Mouse (Mus musculus) lung, embryonic 15.5 days (tissue): ENCODE measurements at regions not wholly inside any gene's neighbourhood (a gene's known extent, or its start where the extent isn't known, plus 50 kb on each side); places are given as distances from the start of the nearest gene placed in this dataset.

Source experiments
- ATAC-seq: fragments of 200-750 bp; cut with Nextera tagmentation; 2 replicates; pipeline ENCODE4 v1.8.0; 2017; ENCODE audit warnings: moderate number of reproducible peaks, borderline replicate concordance; ENCODE audit not compliant: low FRiP score, low TSS enrichment; ENCODE audit errors: extremely low read depth
- H3K27ac ChIP-seq: fragments of 300-500 bp; sonication (generic); 2 replicates; pipeline ENCODE4 v1.5.1; 2015; ENCODE audit warnings: moderate library complexity, mild to moderate bottlenecking, inconsistent platforms
- H3K27me3 ChIP-seq: fragments of 300-500 bp; sonication (generic); 2 replicates; pipeline ENCODE4 v1.6.1; 2015; ENCODE audit warnings: inconsistent platforms
- H3K36me3 ChIP-seq: fragments of 300-500 bp; sonication (generic); 2 replicates; pipeline ENCODE4 v1.6.1; 2015; ENCODE audit warnings: inconsistent platforms
- H3K4me1 ChIP-seq: fragments of 300-500 bp; sonication (generic); 2 replicates; pipeline ENCODE4 v1.6.1; 2015; ENCODE audit warnings: inconsistent platforms
- H3K4me2 ChIP-seq: fragments of 300-500 bp; sonication (generic); 2 replicates; pipeline ENCODE4 v1.6.1; 2015; ENCODE audit warnings: inconsistent platforms, mild to moderate bottlenecking, moderate library complexity
- H3K4me3 ChIP-seq: fragments of 300-500 bp; sonication (generic); 2 replicates; pipeline ENCODE4 v1.5.1; 2015; ENCODE audit warnings: mild to moderate bottlenecking, inconsistent platforms
- H3K9ac ChIP-seq: fragments of 300-500 bp; sonication (generic); 2 replicates; pipeline ENCODE4 v1.6.1; 2015; ENCODE audit warnings: inconsistent platforms
- H3K9me3 ChIP-seq: fragments of 300-500 bp; sonication (generic); 2 replicates; pipeline ENCODE4 v1.6.1; 2016; ENCODE audit warnings: inconsistent platforms
- WGBS: fragments of 180-500 bp; shearing (Covaris S2); methylation state at CpG from one replicate; pipeline ENCODE4 v1.1.7; 2015; 5-methylcytosine and 5-hydroxymethylcytosine counted together

DNA sequence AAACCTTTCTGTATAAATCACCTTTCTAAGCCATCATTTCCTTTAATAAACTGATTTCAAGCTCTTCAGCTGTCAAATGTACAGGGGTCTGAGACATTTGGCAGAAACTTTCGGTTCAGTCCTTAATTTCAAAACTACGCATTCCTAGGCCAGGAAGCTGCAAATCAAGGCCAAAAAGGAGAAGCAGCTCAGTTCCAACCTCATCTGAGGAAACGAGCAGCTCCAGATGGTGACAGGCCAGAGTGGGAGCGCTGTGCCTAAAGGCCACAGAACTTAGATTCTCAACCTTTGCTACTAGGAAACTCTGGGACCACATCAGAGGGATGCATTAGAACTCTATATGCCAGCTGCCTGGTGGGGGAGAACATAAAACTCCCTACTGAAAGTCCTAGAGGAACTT lies 150.6 kb downstream of the Ahr start:
- Histone ChIP-seq H3K4me1 (peaks cover 5% of the 10 kb centered on the region; the same call in 1 of the 2 replicates), H3K9me3 (no peaks in the 10 kb centered on the region), H3K36me3 (no peaks in the 10 kb centered on the region), H3K27ac (no peak overlapping the region), H3K27me3 (no peaks in the 10 kb centered on the region), H3K4me3 (no peak overlapping the region), H3K4me2 (no peak overlapping the region), H3K9ac (no peak overlapping the region)
- 55% methylated on average over 4 of the region's 4 CpGs for WGBS
- no peak for ATAC-seq

DNA sequence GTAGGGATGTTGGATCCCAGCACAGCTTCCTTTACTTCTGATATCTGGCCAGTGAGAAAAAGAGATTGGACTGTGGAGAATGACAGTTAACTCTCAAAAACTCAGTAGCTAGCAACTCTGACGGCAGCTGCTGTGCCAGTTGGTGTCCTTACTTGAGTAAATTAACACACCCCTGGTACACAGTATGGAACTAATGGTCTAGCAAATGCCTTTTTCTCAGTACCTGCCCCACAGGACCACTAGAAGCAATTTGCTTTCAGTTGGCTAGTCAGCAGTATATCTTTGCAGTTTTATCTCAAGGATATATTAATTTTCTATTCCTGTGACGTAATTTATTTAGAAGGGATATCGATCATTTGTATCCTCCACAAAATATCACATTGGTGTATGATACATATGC lies 157.6 kb downstream of the Ahr start:
- no peaks in the 10 kb centered on the region for H3K9me3 ChIP-seq
- 78% methylated on average over 3 of the region's 3 CpGs for WGBS

DNA sequence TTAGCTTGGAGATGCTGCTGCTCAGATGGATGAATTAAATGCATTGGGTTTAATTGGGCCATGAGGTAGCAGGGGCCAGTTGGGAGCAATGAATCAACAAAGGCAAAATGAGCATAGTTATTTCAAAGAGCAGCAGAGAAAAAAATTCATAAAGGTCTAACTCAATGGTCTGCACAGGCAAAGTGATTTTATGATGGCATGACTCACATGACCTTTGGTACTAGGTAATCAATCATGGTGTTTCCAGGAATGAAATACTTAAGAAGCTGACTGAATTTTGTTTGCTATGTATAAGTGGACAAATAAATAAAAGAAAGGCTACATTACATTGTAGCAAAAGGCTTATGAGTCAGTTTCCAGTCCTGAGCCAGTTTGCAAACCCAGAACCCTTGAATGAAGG lies 158.5 kb downstream of the Ahr start:
- no peak for ATAC-seq
- no peak overlapping the region for H3K4me2 ChIP-seq

More for the DNA sequence above, 157.6 kb downstream of the Ahr start:
- Histone ChIP-seq H3K4me3 (no peak overlapping the region), H3K4me2 (no peak overlapping the region), H3K9ac (no peak overlapping the region), H3K36me3 (no peaks in the 10 kb centered on the region), H3K4me1 (no peaks in the 10 kb centered on the region), H3K27me3 (no peaks in the 10 kb centered on the region), H3K27ac (no peak overlapping the region)
- ATAC-seq: no peak

DNA sequence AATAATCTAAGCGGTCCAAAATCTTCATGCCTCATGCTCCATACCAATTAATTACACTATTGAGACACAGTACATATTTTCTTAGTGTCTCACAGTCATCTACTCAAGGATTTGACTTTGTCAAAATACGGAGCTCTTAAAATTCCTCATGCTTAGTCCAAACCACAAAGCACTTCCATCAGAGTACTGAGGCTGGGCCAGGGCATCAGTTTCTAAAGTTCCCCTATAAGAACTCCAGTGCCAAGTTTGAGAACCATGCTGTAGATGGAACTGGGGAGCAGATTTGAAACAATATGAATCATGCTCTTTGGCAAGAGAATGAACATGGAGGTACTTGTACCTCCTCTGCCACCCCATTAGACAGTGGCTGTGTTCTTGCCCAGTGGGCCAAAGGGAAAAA lies 176.9 kb downstream of the Ahr start:
- Histone ChIP-seq H3K4me2 (no peak overlapping the region), H3K4me3 (no peak overlapping the region), H3K9ac (no peak overlapping the region), H3K4me1 (0 out of 2 replicates have a peak, but pooled peaks cover 2% of the 10 kb centered on the region), H3K9me3 (no peaks in the 10 kb centered on the region), H3K27ac (no peak overlapping the region), H3K36me3 (no peaks in the 10 kb centered on the region), H3K27me3 (no peaks in the 10 kb centered on the region)
- WGBS: 85% methylated on average over 2 of the region's 2 CpGs
- ATAC-seq: no peak

More for the DNA sequence above, 158.5 kb downstream of the Ahr start:
- no peak overlapping the region for H3K4me3 ChIP-seq
- no peak overlapping the region for H3K27ac ChIP-seq
- no peaks in the 10 kb centered on the region for H3K9me3 ChIP-seq
- no peaks in the 10 kb centered on the region for H3K36me3 ChIP-seq
- no peak overlapping the region for H3K9ac ChIP-seq
- H3K4me1 ChIP-seq: no peaks in the 10 kb centered on the region
- no peaks in the 10 kb centered on the region for H3K27me3 ChIP-seq

DNA sequence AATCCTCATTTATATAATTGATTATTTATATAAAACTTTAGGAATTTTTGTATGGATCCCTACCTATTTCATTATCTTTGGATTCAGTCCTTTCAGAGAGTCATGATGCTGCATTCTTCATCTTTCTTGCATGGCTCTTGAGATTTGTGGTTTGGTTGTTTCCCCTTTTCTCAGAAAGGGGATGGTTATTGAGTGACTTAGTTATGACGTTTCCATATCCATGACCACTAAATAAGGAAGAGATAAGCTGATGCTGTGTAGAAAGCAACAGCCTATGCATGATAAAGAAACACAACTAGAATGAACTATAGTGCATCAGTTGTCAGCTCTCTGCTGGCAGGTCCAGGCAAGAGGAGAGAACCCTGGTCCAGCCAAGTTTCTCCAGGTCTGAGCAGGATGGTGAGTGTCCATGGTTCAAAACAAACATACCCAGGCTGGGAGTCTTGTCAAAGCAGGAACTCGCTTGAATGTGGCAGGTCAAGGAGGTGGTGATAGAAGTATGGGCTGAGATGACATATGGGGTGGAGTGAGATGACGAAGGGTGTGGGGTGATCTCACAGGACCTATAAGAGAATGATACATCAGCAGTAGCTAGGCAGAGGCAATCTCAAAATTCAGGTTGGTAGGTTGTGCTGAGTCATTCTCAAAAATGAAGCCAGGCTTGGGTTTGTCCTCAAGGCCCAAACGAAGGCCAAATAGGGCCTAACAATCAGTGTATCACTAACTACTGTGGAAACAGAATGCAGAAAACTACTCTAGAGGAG lies 196.5 kb downstream of the Ahr start:
- Histone ChIP-seq H3K36me3 (no peaks in the 10 kb centered on the region), H3K9me3 (no peaks in the 10 kb centered on the region), H3K4me2 (no peak overlapping the region), H3K4me3 (no peak overlapping the region), H3K27me3 (no peaks in the 10 kb centered on the region), H3K4me1 (no peaks in the 10 kb centered on the region), H3K9ac (no peak overlapping the region), H3K27ac (no peak overlapping the region)
- ATAC-seq: no peak
- WGBS: 67% methylated on average over 4 of the region's 4 CpGs

DNA sequence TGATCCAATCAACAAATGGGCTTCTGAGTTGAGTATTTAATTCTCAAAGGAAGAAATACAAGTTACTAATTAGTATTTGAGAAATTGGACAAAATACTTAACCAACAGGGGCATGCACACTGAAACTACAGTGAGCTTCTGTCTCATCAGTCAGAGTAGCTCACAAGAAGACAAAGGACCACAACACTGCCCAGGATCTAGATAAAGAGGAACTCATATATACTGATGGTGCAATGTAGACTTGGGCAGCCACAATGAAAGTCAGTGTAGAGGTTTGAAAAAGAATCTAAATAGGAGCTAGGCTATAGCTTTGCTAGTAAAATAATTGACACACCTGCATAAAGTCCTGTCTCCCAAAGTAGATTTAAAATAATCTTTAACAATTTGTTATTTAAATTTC lies 198.5 kb downstream of the Ahr start:
- ATAC-seq: no peak
- no peaks in the 10 kb centered on the region for H3K36me3 ChIP-seq
- no peaks in the 10 kb centered on the region for H3K9me3 ChIP-seq
- no peak overlapping the region for H3K9ac ChIP-seq
- no peaks in the 10 kb centered on the region for H3K4me1 ChIP-seq
- no peak overlapping the region for H3K4me2 ChIP-seq
- no peaks in the 10 kb centered on the region for H3K27me3 ChIP-seq
- H3K27ac ChIP-seq: no peak overlapping the region
- no peak overlapping the region for H3K4me3 ChIP-seq

DNA sequence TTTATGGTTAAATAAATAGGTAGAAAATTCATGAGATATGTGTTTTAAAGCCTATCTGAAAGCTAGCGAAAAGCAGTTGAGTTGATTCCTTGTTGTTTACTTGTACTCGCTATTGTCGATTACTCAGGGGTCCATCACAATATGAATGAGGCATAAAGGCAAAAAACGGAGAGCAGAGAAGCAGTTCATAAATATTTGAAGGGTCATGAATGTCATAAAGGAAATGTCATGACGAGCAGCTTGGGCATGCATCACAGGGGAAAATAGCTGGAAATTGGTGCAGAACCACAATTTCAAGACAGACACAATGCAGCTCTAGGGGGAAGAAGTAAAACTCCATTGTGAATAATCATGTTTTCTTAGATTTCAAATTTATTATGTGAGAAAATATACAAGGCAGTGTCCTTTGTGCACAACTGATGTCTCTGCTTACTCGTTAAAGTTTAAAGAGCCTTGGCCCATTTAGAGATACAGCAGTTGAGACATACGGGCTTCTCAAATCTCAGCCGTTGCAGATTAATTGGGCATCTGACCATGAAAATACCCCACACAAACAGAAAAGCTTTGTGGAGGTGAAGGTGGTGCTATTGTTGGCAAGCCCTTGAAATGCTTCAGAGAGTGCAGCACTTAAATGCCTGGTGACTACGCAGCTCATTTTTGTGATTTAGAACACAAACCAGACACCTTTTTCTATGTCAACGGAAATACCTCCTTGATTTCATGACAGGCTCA lies 200.3 kb downstream of the Ahr start:
- H3K27me3 ChIP-seq: no peaks in the 10 kb centered on the region
- H3K9ac ChIP-seq: no peak overlapping the region
- H3K4me2 ChIP-seq: no peak overlapping the region
- no peaks in the 10 kb centered on the region for H3K9me3 ChIP-seq
- ATAC-seq: no peak
- 58% methylated on average over 10 of the region's 10 CpGs for WGBS
- no peak overlapping the region for H3K27ac ChIP-seq
- H3K36me3 ChIP-seq: no peaks in the 10 kb centered on the region
- no peak overlapping the region for H3K4me3 ChIP-seq
- no peaks in the 10 kb centered on the region for H3K4me1 ChIP-seq

DNA sequence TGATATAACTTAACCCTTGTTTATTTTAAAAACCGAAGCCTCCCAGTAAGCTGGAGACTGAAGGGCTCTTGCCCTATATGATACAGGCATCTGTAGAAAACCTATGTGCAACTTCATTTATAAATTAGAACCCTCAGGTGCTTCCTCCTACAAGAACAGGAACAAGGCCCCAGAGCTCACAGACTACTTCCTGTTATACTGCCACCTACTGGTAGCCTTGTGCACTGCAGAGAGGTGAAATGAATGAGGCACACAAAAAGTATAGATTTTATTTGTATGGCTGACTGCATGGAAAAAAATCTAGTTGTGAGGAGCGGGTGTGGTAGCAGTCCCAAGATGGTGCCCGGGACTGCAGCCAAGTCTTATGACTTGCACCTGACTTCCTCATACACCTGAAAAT lies 203.5 kb downstream of the Ahr start:
- Histone ChIP-seq H3K27me3 (no peaks in the 10 kb centered on the region), H3K27ac (no peak overlapping the region), H3K9ac (no peak overlapping the region), H3K9me3 (no peaks in the 10 kb centered on the region), H3K4me1 (no peaks in the 10 kb centered on the region), H3K4me2 (no peak overlapping the region), H3K36me3 (no peaks in the 10 kb centered on the region), H3K4me3 (no peak overlapping the region)
- ATAC-seq: no peak
- WGBS: 92% methylated on average over 3 of the region's 3 CpGs

DNA sequence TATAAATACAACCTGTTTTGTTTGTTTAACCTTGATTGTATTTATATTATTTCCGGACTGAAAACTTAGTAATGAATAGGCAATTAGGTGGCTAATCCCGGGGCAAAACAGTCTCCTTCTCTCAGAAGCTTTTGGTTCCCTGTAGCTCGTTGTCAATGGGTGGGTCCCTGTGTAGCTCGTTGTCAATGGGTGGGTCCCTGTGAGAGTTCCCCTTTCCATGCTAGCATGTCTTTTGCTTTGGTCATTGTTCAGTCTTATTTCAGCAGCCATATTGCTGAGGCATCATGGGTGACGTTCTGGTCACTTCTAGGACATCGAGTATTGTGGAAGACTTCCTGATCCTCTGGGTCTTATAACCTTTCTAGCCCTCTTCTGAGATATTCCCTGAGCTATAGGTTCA lies 205.1 kb downstream of the Ahr start:
- no peak for ATAC-seq
- no peak overlapping the region for H3K9ac ChIP-seq
- WGBS: 68% methylated on average over 6 of the region's 6 CpGs

DNA sequence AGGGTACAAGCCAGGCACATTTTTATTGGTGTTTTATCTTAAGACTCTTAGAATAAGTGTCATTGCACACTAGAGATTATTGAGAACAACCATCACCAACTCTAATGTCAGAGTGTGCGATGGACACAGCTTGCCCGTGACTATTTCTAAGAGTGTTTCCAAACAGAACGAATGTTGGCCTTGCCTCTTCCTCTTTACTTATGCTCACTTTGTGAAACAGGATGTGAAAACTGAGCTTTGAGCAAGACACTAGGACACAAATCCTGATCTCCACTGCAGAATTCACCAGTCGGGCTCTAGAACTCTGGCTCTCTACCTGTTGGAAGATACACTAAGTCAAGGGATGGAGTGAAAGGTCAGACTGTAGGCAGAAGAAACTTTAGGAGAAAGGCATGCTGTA lies 215.3 kb downstream of the Ahr start:
- Histone ChIP-seq H3K4me1 (no peaks in the 10 kb centered on the region), H3K4me3 (no peak overlapping the region), H3K27ac (no peak overlapping the region), H3K9ac (no peak overlapping the region), H3K4me2 (no peak overlapping the region), H3K27me3 (no peaks in the 10 kb centered on the region), H3K36me3 (no peaks in the 10 kb centered on the region), H3K9me3 (no peaks in the 10 kb centered on the region)
- 83% methylated on average over 4 of the region's 4 CpGs for WGBS
- no peak for ATAC-seq

More for the DNA sequence above, 205.1 kb downstream of the Ahr start:
- Histone ChIP-seq H3K4me1 (no peaks in the 10 kb centered on the region), H3K27me3 (no peaks in the 10 kb centered on the region), H3K9me3 (no peaks in the 10 kb centered on the region), H3K4me2 (no peak overlapping the region), H3K36me3 (no peaks in the 10 kb centered on the region), H3K27ac (no peak overlapping the region), H3K4me3 (no peak overlapping the region)

DNA sequence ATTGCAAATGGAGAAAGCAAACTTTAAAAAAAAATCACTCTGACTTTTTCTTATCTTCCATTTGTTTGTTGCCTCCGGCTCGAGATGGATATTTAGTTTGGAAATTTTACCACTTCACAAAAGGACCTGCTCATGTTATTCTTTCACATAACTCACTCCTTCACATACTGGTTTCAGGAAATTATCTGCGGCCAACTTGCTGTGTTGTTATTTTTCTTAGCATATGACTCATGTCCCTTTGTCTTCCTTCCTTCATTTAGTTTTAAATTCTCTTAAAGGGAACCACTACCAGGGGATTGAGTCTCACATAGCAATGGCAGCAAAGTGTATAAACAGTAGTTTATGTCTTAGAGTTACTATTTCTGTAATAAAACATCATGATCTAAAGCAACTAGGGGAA lies 217.8 kb downstream of the Ahr start:
- no peak for ATAC-seq
- 19% methylated on average over 3 of the region's 3 CpGs for WGBS

DNA sequence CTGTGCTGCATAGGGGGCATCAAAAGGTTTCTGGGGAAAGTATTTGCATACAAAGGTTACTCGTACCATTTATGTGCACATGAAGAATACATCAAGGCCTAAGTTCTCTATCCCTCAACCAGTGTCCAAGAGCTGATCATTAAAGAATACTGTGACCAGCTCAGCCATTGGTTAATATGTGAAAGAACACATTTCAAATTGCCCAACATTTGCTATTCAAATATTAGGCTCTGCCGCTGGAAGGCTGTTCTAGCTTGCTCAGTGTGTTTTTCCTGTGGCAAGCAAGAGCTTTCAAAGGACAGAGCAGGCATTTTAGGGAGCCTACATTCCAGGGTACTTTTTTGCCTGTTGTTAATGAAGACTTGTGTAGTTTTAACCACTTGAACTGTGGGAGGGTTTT lies 220.8 kb downstream of the Ahr start:
- ATAC-seq: no peak
- Histone ChIP-seq H3K4me1 (peaks cover 14% of the 10 kb centered on the region; the same call in 1 of the 2 replicates), H3K27me3 (no peaks in the 10 kb centered on the region), H3K9me3 (no peaks in the 10 kb centered on the region), H3K9ac (no peak overlapping the region), H3K36me3 (no peaks in the 10 kb centered on the region), H3K4me2 (no peak overlapping the region), H3K27ac (no peak overlapping the region), H3K4me3 (no peak overlapping the region)
- 82% methylated on average over 2 of the region's 2 CpGs for whole genome bisulfite sequencing

More for the DNA sequence above, 217.8 kb downstream of the Ahr start:
- H3K4me1 ChIP-seq: peaks cover 14% of the 10 kb centered on the region; the same call in 1 of the 2 replicates
- H3K27me3 ChIP-seq: no peaks in the 10 kb centered on the region
- no peaks in the 10 kb centered on the region for H3K9me3 ChIP-seq
- no peak overlapping the region for H3K9ac ChIP-seq
- H3K4me3 ChIP-seq: no peak overlapping the region
- H3K27ac ChIP-seq: no peak overlapping the region
- no peak overlapping the region for H3K4me2 ChIP-seq
- no peaks in the 10 kb centered on the region for H3K36me3 ChIP-seq
